Mouse (Mus musculus) lung, embryonic 14.5 days (tissue): ENCODE data around the gene Nck2. TPM values are rescaled to one million over a fixed set of nuclear protein-coding genes. Genes with fewer than 3 reads are reported as not detected.

Experiments
- ATAC-seq: fragments of 200-750 bp; cut with Nextera tagmentation; 2 replicates; pipeline ENCODE4 v1.8.0; 2017; ENCODE audit warnings: mild to moderate bottlenecking, moderate TSS enrichment, moderate library complexity; ENCODE audit not compliant: insufficient read depth
- DNase-seq: peaks from one replicate; pipeline ENCODE4 v3.0.0-alpha.2; 2015
- H3K27ac ChIP-seq: fragments of 300-500 bp; sonication (generic); 2 replicates; pipeline ENCODE4 v1.5.1; 2014; ENCODE audit warnings: low read depth, mild to moderate bottlenecking, moderate library complexity
- H3K27me3 ChIP-seq: fragments of 300-500 bp; sonication (generic); 2 replicates; pipeline ENCODE4 v1.6.1; 2014; ENCODE audit warnings: low read length, control low read depth; ENCODE audit not compliant: insufficient read depth
- H3K36me3 ChIP-seq: fragments of 300-500 bp; sonication (generic); 2 replicates; pipeline ENCODE4 v1.6.1; 2014; ENCODE audit warnings: control low read depth; ENCODE audit not compliant: insufficient read depth
- H3K4me1 ChIP-seq: fragments of 300-500 bp; sonication (generic); 2 replicates; pipeline ENCODE4 v1.6.1; 2014; ENCODE audit warnings: antibody characterized with exemption, control low read depth; ENCODE audit not compliant: insufficient read depth
- H3K4me2 ChIP-seq: fragments of 300-500 bp; sonication (generic); 2 replicates; pipeline ENCODE4 v1.6.1; 2014; ENCODE audit warnings: mild to moderate bottlenecking
- H3K4me3 ChIP-seq: fragments of 300-500 bp; sonication (generic); 2 replicates; pipeline ENCODE4 v1.5.1; 2014; ENCODE audit warnings: low read depth, low read length
- H3K9ac ChIP-seq: fragments of 300-500 bp; sonication (generic); 2 replicates; pipeline ENCODE4 v1.6.1; 2014
- H3K9me3 ChIP-seq: fragments of 300-500 bp; sonication (generic); 2 replicates; pipeline ENCODE4 v1.6.1; 2016; ENCODE audit warnings: low read depth, low read length, control low read depth
- CTCF ChIP-seq: IDR thresholded peaks from 2 replicates; pipeline ENCODE4 v1.5.1; 2016; ENCODE audit warnings: antibody characterized with exemption, low read depth
- WGBS: fragments of 180-500 bp; shearing (Covaris S2); extraction: QIAGEN DNeasy Blood & Tissue Kit; methylation state at CpG from one replicate; pipeline ENCODE4 v1.1.7; 2014; 5-methylcytosine and 5-hydroxymethylcytosine counted together
- polyA plus RNA-seq: library from polyadenylated mRNA; unstranded; fragments of >200 nt; fragmentation: Nextera tagmentation; extraction: Ambion mirVana; gene quantifications from 2 replicates; pipeline ENCODE4 v1.2.1, GENCODE M21; 2014

Gene Nck2
- polyA plus RNA-seq, 1 experiment from 2014 or later, result 59.1 TPM

DNA sequence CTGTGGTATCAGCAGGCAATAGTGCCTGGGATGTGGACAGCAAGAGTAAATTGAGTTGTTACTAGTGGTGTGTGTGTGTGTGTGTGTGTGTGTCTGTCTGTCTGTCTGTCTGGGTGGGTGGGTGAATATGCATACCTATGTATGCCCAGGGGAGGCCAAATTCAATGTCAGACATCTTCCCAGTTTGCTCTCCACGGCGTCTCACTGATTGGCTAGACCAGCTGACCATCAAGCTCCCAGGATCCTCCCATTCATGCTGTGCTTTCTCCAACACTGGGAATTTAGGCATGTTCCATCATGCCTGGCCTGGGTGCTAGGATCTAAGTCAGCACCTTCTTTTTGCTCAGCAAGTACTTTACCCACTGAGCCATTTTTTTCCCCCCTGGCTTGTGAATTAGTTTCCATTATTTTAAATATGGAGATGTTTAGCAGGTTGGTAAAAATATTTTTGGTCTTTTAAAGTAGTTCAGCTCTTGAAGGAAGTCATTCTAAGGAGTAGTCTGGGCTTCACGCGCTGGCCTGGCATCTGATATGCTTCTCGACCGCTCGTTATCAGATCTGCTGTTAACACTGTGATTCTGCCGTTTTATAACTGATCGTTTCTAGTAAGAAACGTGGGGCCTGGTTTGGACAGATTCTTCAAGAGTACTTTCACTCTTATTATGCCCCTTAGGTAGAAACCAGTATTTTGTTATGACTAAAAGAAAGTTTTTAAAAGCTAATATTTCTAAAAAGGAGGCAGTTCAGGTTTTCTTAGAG, 26.2 kb downstream of the Nck2 start:
- ATAC-seq (no peak), DNase-seq (no peak)
- no peaks in the 10 kb centered on the region for H3K36me3 ChIP-seq
- no peak overlapping the region for H3K27ac ChIP-seq
- H3K27me3 ChIP-seq, result no peaks in the 10 kb centered on the region
- no peak overlapping the region for H3K4me2 ChIP-seq
- 76% methylated on average over 10 of the region's 10 CpGs for WGBS
- H3K9ac ChIP-seq, result no peak overlapping the region
- no peak for TF ChIP-seq CTCF
- no peaks in the 10 kb centered on the region for H3K9me3 ChIP-seq
- H3K4me3 ChIP-seq, result no peak overlapping the region
- peaks cover 11% of the 10 kb centered on the region for H3K4me1 ChIP-seq

DNA sequence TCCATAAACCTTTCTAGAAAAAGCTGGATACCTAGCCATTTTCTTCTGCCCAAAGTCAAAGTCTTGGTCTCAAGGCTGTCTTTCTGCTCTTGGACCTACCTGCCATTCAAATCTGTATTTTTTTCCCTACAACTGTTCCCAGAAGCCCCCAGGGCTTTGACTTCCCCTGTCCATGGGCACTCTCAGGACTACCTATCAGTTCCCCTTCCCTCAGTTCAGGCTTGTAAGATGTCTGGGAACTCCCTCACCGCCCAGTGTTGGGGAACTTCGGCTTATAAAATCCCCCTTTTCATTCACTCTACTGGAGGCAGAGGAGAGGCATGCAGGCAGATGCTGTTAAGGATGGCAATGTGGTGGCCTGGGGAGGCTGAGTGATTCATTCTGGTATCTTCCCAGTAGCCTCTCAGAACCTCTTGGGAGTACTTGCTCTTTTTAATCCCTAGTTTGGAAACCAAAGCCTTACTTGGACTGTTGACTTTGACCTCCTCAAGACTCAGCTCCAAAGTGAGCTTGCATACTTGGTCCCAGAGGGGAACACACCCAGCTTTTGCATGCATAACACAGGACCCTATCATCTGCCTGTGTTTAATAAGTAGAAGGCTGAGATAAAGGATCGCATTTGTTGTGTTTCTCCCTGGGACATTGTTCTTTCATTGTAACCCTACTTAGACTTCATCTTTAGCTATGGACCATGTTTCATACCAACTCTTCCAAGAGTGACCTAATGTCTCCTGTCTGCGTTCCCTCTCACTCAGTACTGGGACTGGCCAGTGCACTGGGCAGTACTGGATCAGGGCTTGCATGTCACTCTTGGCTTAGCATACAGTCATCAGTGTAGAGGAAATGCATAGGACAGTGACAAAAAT, 27.0 kb downstream of the Nck2 start:
- Histone ChIP-seq H3K27ac (no peak overlapping the region), H3K4me3 (no peak overlapping the region), H3K36me3 (no peaks in the 10 kb centered on the region), H3K4me1 (peaks cover 9% of the 10 kb centered on the region), H3K9me3 (no peaks in the 10 kb centered on the region), H3K9ac (no peak overlapping the region), H3K4me2 (no peak overlapping the region), H3K27me3 (no peaks in the 10 kb centered on the region)
- no peak for DNase-seq
- no peak for ATAC-seq
- WGBS, result 86% methylated on average over 4 of the region's 4 CpGs
- TF ChIP-seq CTCF, result no peak

DNA sequence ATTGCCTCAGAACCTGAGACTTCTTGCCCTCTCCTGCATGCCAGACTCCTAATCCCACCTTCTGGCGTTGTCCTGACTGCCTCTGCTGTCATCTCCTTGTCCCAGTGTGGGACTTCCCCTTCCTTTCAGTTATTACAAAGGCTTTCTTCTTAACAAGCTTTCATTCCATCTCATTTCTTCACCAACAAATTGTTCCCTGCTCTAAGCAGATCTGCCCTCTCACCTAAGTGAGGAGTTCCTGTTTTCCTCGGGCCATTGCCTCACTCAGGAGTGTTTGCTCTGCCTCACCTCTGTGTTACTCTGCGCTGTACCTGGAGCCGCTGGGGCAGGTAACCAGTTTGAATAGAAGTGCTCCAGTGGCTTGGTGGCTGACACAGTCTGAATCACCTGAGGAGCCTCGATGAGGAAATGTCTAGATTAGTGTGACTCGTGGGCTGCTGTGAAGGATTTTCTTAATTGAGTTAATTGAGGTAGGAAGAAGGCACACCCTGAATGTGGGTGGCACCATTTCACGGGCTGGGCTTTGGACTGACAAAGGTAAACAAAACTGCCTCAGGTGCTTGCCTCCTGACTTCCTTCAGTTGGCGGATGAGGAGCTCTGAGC, 27.8 kb downstream of the Nck2 start:
- ATAC-seq, result 0 out of 2 replicates have a peak, but pooled peaks have one; percentile 39
- no peak overlapping the region for H3K27ac ChIP-seq
- no peak overlapping the region for H3K4me2 ChIP-seq
- no peaks in the 10 kb centered on the region for H3K9me3 ChIP-seq
- TF ChIP-seq CTCF, result no peak
- DNase-seq, result no peak
- H3K27me3 ChIP-seq, result no peaks in the 10 kb centered on the region
- peaks cover 8% of the 10 kb centered on the region for H3K4me1 ChIP-seq
- no peak overlapping the region for H3K9ac ChIP-seq
- no peaks in the 10 kb centered on the region for H3K36me3 ChIP-seq
- 59% methylated on average over 8 of the region's 8 CpGs for WGBS
- no peak overlapping the region for H3K4me3 ChIP-seq

DNA sequence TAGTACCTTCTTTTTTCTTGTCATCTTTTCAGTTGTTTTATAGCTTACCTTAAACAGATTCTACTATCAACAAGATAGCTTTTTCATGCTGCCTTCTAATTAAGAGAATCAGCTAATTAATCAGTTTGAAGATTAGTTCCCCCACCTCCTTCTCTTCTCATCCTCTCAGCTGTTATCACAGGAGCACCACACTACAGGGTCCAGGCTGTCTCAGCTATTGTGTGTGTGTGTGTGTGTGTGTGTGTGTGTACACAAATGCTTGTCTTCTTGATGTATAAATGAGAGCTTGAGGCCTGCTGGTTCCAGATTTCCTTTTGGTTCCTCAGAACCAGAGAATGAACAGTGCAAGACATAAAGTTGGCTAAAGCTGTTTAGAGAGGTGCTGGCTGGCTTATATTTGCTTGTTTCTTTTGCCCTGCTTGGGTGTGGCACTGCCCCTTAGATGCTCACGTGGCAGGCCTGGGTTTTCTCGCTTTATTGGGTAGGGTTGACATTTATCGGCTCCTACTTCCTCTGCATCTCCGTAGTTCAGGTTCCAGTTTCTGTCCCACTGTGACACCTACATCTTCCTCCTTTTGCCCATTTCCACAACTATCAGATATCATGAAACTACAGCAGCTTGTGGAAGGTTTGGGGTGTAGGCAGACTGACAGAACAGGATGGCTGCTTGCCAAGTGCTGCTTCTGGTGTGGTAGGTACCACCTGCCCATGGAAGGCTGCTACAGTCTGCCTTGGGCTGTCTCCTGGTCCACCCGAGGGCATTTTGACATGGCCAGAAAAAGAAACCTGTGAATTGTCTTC, 29.6 kb downstream of the Nck2 start:
- no peak overlapping the region for H3K4me3 ChIP-seq
- H3K9ac ChIP-seq, result no peak overlapping the region
- H3K4me1 ChIP-seq, result peaks cover 4% of the 10 kb centered on the region; the same call in 1 of the 2 replicates
- no peak overlapping the region for H3K4me2 ChIP-seq
- H3K36me3 ChIP-seq, result no peaks in the 10 kb centered on the region
- TF ChIP-seq CTCF, result no peak
- H3K9me3 ChIP-seq, result no peaks in the 10 kb centered on the region
- ATAC-seq (no peak), DNase-seq (no peak)
- 77% methylated on average over 5 of the region's 5 CpGs for WGBS
- no peak overlapping the region for H3K27ac ChIP-seq
- no peaks in the 10 kb centered on the region for H3K27me3 ChIP-seq

DNA sequence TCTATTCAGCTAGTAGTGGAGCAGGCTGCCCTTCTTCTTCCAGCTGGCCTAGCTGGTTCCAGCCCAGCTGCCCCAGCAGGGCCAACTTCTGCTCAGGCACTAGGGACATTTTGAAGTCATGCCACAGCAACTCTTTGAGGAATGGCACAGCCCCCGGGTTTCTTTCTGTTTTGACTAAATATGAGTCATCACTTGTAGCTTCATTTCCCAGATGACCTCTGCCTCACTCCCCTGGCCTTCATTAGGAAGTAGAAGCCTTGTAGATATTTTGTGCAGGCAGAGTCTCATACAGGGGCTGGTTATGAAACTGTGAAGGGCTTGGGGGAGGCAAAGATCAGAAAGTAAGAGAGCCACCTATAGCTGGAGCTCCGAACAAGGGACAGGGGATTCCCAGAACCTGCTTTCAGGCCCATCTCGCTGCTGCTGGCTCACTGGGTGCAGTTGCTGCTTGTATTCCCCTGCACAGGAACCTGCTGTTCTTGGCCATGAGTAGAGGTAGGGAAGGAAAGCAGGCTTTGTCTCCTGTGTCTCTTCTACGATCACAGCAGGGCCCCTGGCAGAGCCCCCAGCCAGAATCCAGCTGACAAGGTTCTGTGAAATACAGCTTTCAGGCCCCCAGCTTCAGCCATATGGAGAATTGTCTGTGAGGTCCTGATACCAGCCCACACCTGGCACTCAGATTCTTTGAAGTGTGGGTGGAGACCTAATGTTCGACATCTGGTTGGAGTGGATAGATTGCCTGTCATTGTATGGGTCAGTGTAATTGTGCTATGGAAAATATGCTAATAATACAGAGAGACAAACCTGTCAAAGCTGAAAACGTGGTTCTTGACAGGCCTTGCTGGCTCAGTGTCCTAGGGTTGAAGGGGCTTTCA, 30.4 kb downstream of the Nck2 start:
- TF ChIP-seq CTCF, result no peak
- H3K27me3 ChIP-seq, result no peaks in the 10 kb centered on the region
- no peak for DNase-seq

DNA sequence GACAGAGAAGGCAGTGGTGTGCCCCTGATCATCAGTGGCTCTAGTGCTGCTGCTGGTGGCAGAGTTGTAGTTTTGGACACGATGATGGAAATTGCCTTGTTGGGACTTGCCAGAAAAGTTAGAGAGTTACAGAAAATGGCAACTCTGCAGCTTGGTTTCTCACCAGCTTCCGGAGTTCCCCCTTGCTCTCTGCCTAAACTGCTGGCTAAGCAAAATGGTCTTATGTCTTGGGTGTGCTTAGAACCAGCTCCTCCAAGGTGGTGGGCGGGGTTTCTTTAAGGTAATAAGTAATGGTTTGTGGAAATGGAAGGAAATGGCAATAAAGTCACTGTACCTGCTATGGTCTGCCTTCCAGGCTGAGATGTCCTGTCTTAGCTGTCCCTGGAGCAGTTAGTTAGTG, 33.6 kb downstream of the Nck2 start:
- H3K9ac ChIP-seq, result no peak overlapping the region
- H3K36me3 ChIP-seq, result no peaks in the 10 kb centered on the region
- no peak overlapping the region for H3K27ac ChIP-seq
- H3K4me1 ChIP-seq, result peaks cover 4% of the 10 kb centered on the region; the same call in 1 of the 2 replicates
- DNase-seq (no peak), ATAC-seq (no peak)
- 95% methylated on average over 3 of the region's 3 CpGs for WGBS
- no peaks in the 10 kb centered on the region for H3K27me3 ChIP-seq
- H3K9me3 ChIP-seq, result no peaks in the 10 kb centered on the region
- H3K4me3 ChIP-seq, result no peak overlapping the region
- TF ChIP-seq CTCF, result no peak
- H3K4me2 ChIP-seq, result no peak overlapping the region

More for the DNA sequence above, 30.4 kb downstream of the Nck2 start:
- Histone ChIP-seq H3K4me3 (no peak overlapping the region), H3K9me3 (no peaks in the 10 kb centered on the region), H3K27ac (no peak overlapping the region), H3K9ac (no peak overlapping the region), H3K4me2 (no peak overlapping the region), H3K4me1 (peaks cover 4% of the 10 kb centered on the region; the same call in 1 of the 2 replicates), H3K36me3 (no peaks in the 10 kb centered on the region)
- WGBS, result 63% methylated on average over 6 of the region's 6 CpGs
- ATAC-seq, result no peak
